Mouse (Mus musculus): Measurements from ENCODE around the gene Kidins220.

Gene Kidins220

GRCm38 (mm10) chr12:25092751-25093211 is 118.1 kb downstream of the Kidins220 start:
- DNase-seq (ENCODE audit: low spot score) = no peak

- no peak for DNase-seq (ENCODE audit: low spot score)
Measured at GRCm38 (mm10) chr12:25093241-25093774, 118.6 kb downstream of the Kidins220 start.

GRCm38 (mm10) chr12:25094621-25095521 is 120.1 kb downstream of the Kidins220 start:
- DNase-seq (ENCODE audit: low spot score) = no peak

- DNase-seq (ENCODE audit: low spot score) = no peak
Measured at GRCm38 (mm10) chr12:25095538-25095937, 120.8 kb downstream of the Kidins220 start.

GRCm38 (mm10) chr12:25095974-25096639 is 121.4 kb downstream of the Kidins220 start:
- DNase-seq (ENCODE audit: low spot score) = peak; percentile 96

GRCm38 (mm10) chr12:25096640-25097051 is 121.9 kb downstream of the Kidins220 start:
- no peak for DNase-seq (ENCODE audit: low spot score)

- no peak for DNase-seq (ENCODE audit: low spot score)
Measured at GRCm38 (mm10) chr12:25097052-25097209, 122.2 kb downstream of the Kidins220 start, which contains the start of gene Id2. Id2 (minus strand) TSS chr12:25097140.

- DNase-seq (ENCODE audit: low spot score) = no peak
Measured at GRCm38 (mm10) chr12:25097210-25098160, 122.8 kb downstream of the Kidins220 start.

- no peak for DNase-seq (ENCODE audit: low spot score)
Measured at GRCm38 (mm10) chr12:25098161-25098550, 123.4 kb downstream of the Kidins220 start.

GRCm38 (mm10) chr12:25098561-25099312 is 124.0 kb downstream of the Kidins220 start:
- DNase-seq (ENCODE audit: low spot score) = peak; percentile 85

- DNase-seq (ENCODE audit: low spot score) = no peak
Measured at GRCm38 (mm10) chr12:25099313-25099562, 124.5 kb downstream of the Kidins220 start.

GRCm38 (mm10) chr12:25099563-25100408 is 125.1 kb downstream of the Kidins220 start:
- DNase-seq (ENCODE audit: low spot score) = no peak

GRCm38 (mm10) chr12:25100411-25101217 is 125.9 kb downstream of the Kidins220 start:
- no peak for DNase-seq (ENCODE audit: low spot score)

GRCm38 (mm10) chr12:25101389-25101788 is 126.7 kb downstream of the Kidins220 start:
- no peak for DNase-seq (ENCODE audit: low spot score)

GRCm38 (mm10) chr12:25103911-25104310 is 129.2 kb downstream of the Kidins220 start:
- no peak for DNase-seq (ENCODE audit: low spot score)

- no peak for DNase-seq (ENCODE audit: low spot score)
Measured at GRCm38 (mm10) chr12:25104541-25104940, 129.8 kb downstream of the Kidins220 start.

GRCm38 (mm10) chr12:25108865-25109264 is 134.1 kb downstream of the Kidins220 start:
- no peak for DNase-seq (ENCODE audit: low spot score)

GRCm38 (mm10) chr12:25109971-25110681 is 135.4 kb downstream of the Kidins220 start:
- DNase-seq (ENCODE audit: low spot score) = no peak

GRCm38 (mm10) chr12:25110682-25111078 is 136.0 kb downstream of the Kidins220 start:
- DNase-seq (ENCODE audit: low spot score) = no peak
